Mouse (Mus musculus): ENCODE results near the gene Snd1.

GRCm38 (mm10) chr6:28614856-28615255, 139.9 kb downstream of the Snd1 start:
- no peak for TF ChIP-seq CTCF (IDR thresholded peaks at IDR 0.05; ENCODE audit: control insufficient read depth, insufficient read depth, low read length)
- no peak for TF ChIP-seq POLR2A (IDR thresholded peaks at IDR 0.05; ENCODE audit: borderline replicate concordance, control insufficient read depth, low read depth, low read length)
